Mouse (Mus musculus): ENCODE results near the gene Olfr1316.

Gene Olfr1316

DNA sequence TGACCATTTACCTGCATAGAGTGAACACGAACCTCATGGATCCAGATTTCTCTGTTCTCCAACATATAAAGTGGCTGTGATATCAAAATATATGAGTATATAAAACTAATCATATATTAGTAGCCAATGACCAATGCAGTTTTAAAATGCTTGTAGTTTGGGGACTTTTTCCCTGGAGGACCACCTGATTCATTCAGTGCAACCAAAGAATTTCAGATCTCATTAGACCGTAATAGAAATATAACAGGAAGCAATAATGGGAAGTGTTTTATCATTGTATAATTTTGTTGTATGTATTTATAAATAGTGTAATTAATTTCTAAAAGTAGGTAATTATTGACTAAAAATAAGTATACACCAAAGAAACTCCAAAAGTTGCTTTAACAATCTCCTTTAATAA is at the start of gene Olfr1316:
TSS of gene Olfr1316 (minus strand) at position 101 of the 400 bp plus-strand sequence.
- no peak for DNase-seq (ENCODE audit: low read depth)

DNA sequence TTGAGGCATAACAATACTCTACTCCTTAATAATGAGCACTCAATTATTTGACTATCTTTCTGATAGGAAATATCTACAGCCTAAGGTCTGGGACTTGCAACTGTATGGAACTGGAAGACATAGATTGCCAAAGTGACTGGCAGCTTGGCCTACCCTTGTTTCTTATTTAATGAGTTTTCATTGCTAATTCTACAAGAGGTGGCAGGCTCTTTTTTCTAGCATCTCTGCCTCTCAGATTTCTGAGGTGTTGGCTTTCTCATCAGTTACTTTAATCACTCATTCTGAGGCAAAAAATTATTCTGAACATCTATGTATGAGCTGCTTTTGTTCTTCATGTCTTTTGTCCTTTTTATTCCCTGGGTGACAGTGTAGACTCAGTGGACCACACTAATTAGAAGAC is 19.1 kb upstream of the Olfr1316 start, which contains the start of gene Olfr1318:
TSS of gene Olfr1318 (plus strand) at position 301 of the 400 bp plus-strand sequence.
- no peak for DNase-seq (ENCODE audit: low read depth)

- no peak for DNase-seq (ENCODE audit: low read depth)
These were observed 5.3 kb upstream of the Olfr1316 start, which contains the start of gene Olfr1317 for GRCm38 (mm10) chr2:112140029-112140428. Olfr1317 (plus strand) TSS chr2:112140329.

DNA sequence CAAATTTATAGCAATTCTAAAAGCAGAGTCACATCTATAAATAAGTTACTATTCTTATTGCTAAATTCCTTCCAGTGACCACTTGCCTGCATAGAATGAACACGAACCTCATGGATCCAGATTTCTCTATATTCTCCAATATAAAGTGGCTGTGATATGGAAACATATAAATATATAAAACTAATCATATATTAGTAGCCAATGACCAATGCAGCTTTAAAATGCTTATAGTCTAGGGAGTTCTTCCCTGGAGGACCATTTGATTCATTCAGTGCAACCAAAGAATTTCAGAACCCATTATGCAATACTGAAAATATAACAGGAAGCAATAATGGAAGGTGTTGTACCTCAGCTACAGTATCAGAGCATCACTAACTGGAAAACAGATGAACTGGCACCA is 19.4 kb downstream of the Olfr1316 start, which contains the start of gene Olfr1315-ps1:
TSS of gene Olfr1315-ps1 (minus strand) at position 101 of the 400 bp plus-strand sequence.
- DNase-seq (ENCODE audit: low read depth), result no peak

- DNase-seq (ENCODE audit: low read depth), result no peak
These were observed 38.1 kb downstream of the Olfr1316 start, which contains the start of gene Olfr1314 for GRCm38 (mm10) chr2:112096681-112097080. Olfr1314 (minus strand) TSS chr2:112096781.

DNA sequence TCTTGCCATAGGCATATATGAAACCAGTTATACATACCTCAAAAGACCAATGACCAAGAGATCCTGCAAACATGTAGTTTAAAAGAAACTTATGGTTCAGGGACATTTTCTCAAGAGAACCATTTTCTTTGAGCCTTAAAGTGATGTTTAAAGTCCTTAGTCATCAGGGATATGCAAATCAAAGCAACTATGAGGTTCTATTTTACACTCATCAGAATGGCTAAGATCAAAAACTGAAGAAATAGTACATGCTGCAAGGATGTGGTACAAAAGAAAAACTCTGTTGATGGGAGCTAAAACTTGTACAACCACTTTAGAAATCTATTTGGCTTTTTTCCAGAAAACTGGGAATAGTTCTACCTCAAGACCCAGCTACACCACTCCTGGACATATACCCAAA is 57.0 kb downstream of the Olfr1316 start, which contains the start of gene Olfr1313:
TSS of gene Olfr1313 (minus strand) at position 101 of the 400 bp plus-strand sequence.
- no peak for DNase-seq (ENCODE audit: low read depth)

All from naive thymus-derived CD4-positive, alpha-beta T cell, adult 2 months (primary cell).